Mouse (Mus musculus) right cerebral cortex, postnatal 36 days (tissue): ENCODE measurements around the gene Zfp1.
"Not testable (repeated sequence)": the region's sequence is repeated elsewhere in the genome, so short reads cannot be mapped to it uniquely, and the experiment has no call there.

ENCODE experiments used
- DNase-seq, 2 experiments: peaks; one replicate each; pipeline ENCODE4 v3.0.0; 2022; ENCODE audit warnings: low spot score in 2 of 2, mixed read lengths in 1 of 2

The Zfp1 gene

GRCm38 (mm10) chr8:111625694-111626527 is 17.3 kb upstream of the Zfp1 start:
- DNase-seq: no peak

GRCm38 (mm10) chr8:111626528-111626820 is 16.7 kb upstream of the Zfp1 start:
- DNase-seq: no peak

GRCm38 (mm10) chr8:111626933-111627332 is 16.3 kb upstream of the Zfp1 start:
- DNase-seq: no peak

- no peak for DNase-seq
Observed at GRCm38 (mm10) chr8:111627923-111628322, 15.3 kb upstream of the Zfp1 start.

GRCm38 (mm10) chr8:111628401-111628800 is 14.8 kb upstream of the Zfp1 start:
- DNase-seq: no peak

GRCm38 (mm10) chr8:111628894-111629501 is 14.2 kb upstream of the Zfp1 start:
- DNase-seq: no peak

- no peak for DNase-seq
Observed at GRCm38 (mm10) chr8:111630105-111630521, 13.1 kb upstream of the Zfp1 start, which contains the start of gene Ldhd. TSS of gene Ldhd (minus strand) at chr8:111630374.

GRCm38 (mm10) chr8:111631589-111631988 is 11.6 kb upstream of the Zfp1 start:
- no peak for DNase-seq

- DNase-seq: no peak
Observed at GRCm38 (mm10) chr8:111632976-111633375, 10.2 kb upstream of the Zfp1 start.

GRCm38 (mm10) chr8:111638086-111638485 is 5.1 kb upstream of the Zfp1 start:
- DNase-seq: no peak

GRCm38 (mm10) chr8:111641064-111641463 is 2.1 kb upstream of the Zfp1 start:
- DNase-seq: no peak

GRCm38 (mm10) chr8:111642496-111642895 is 705 bp upstream of the Zfp1 start:
- no peak for DNase-seq

- DNase-seq: no peak
Observed at GRCm38 (mm10) chr8:111642939-111643263, 300 bp upstream of the Zfp1 start.

GRCm38 (mm10) chr8:111644286-111645051 is 1.3 kb downstream of the Zfp1 start:
- DNase-seq: not testable (repeated sequence)

- no peak for DNase-seq
Observed at GRCm38 (mm10) chr8:111645715-111646114, 2.5 kb downstream of the Zfp1 start.

GRCm38 (mm10) chr8:111648834-111649233 is 5.6 kb downstream of the Zfp1 start:
- no peak for DNase-seq

GRCm38 (mm10) chr8:111650651-111651050 is 7.5 kb downstream of the Zfp1 start:
- DNase-seq: no peak

- no peak for DNase-seq
Observed at GRCm38 (mm10) chr8:111653524-111653923, 10.3 kb downstream of the Zfp1 start.

- no peak for DNase-seq
Observed at GRCm38 (mm10) chr8:111657312-111657854, 14.2 kb downstream of the Zfp1 start.

GRCm38 (mm10) chr8:111658819-111659423 is 15.7 kb downstream of the Zfp1 start:
- DNase-seq: no peak

GRCm38 (mm10) chr8:111662473-111662872 is 19.3 kb downstream of the Zfp1 start:
- DNase-seq: peak; percentile 66 to 71

GRCm38 (mm10) chr8:111666751-111667150 is 23.6 kb downstream of the Zfp1 start:
- DNase-seq: no peak
